Mouse (Mus musculus): ENCODE data around the gene Podxl2. TPM values are rescaled to one million over a fixed set of nuclear protein-coding genes. Genes with fewer than 3 reads are reported as not detected.
A peak's percentile ranks its signal among the peaks of the same experiment; 100 is the strongest.

Gene Podxl2
- polyA plus RNA-seq, 1 experiment from 2014 or later, result 634 TPM

DNA sequence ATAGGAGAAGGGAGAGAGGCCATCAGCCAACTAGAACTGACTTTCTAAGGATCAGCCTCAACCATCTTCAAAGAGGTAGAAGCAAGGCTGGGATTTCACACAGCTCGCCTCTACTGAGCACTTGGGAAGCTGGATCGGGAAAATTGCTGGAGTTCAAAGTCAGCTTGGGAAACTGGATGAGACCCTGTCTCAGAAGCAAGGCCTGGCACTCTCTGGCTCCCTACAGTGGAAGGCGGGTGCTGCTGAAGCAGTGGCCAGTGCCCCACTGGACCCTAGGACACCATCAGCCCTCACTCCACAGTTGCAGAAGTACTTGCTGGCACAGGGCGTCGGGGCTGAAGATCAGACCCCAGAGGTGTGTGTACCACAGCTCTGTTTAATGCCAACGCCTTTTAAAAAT, 17.0 kb downstream of the Podxl2 start:
- H3K27ac ChIP-seq (ENCODE audit: low read depth, low read length), result no peak overlapping the region
- H3K36me3 ChIP-seq (ENCODE audit: control insufficient read depth, insufficient read depth, low read length), result peaks cover 46% of the 10 kb centered on the region; the same call in 1 of the 2 replicates
- no peak overlapping the region for H3K9ac ChIP-seq (replicated peaks; ENCODE audit: low read depth, low read length)
- no peak overlapping the region for H3K4me3 ChIP-seq (ENCODE audit: low read depth, low read length)
- 86% methylated on average over 6 of the region's 6 CpGs for WGBS
- no peak for ATAC-seq (ENCODE audit: low read depth)
- H3K27me3 ChIP-seq (ENCODE audit: control insufficient read depth, insufficient read depth, low read length), result no peaks in the 10 kb centered on the region
- H3K4me1 ChIP-seq (ENCODE audit: control insufficient read depth, insufficient read depth, low read length), result 0 out of 2 replicates have a peak, but pooled peaks cover 3% of the 10 kb centered on the region
- H3K9me3 ChIP-seq (ENCODE audit: control insufficient read depth, low read length), result no peaks in the 10 kb centered on the region
- no peak overlapping the region for H3K4me2 ChIP-seq (ENCODE audit: low read depth, low read length)

GRCm38 (mm10) chr6:88857249-88857648, 17.6 kb downstream of the Podxl2 start:
- Histone ChIP-seq H3K27me3 (ENCODE audit: control insufficient read depth, insufficient read depth, low read length) (no peaks in the 10 kb centered on the region), H3K4me3 (ENCODE audit: low read depth, low read length) (no peak overlapping the region), H3K4me2 (ENCODE audit: low read depth, low read length) (no peak overlapping the region), H3K27ac (ENCODE audit: low read depth, low read length) (no peak overlapping the region), H3K9me3 (ENCODE audit: control insufficient read depth, low read length) (no peaks in the 10 kb centered on the region), H3K9ac (replicated peaks; ENCODE audit: low read depth, low read length) (no peak overlapping the region), H3K4me1 (ENCODE audit: control insufficient read depth, insufficient read depth, low read length) (0 out of 2 replicates have a peak, but pooled peaks cover 3% of the 10 kb centered on the region), H3K36me3 (ENCODE audit: control insufficient read depth, insufficient read depth, low read length) (peaks cover 42% of the 10 kb centered on the region; the same call in 1 of the 2 replicates)
- ATAC-seq (ENCODE audit: low read depth), result no peak
- 38% methylated on average over 9 of the region's 9 CpGs for WGBS

GRCm38 (mm10) chr6:88855636-88856035, 19.2 kb downstream of the Podxl2 start:
- WGBS, result 28% methylated on average over 5 of the region's 5 CpGs
- Histone ChIP-seq H3K27ac (ENCODE audit: low read depth, low read length) (no peak overlapping the region), H3K27me3 (ENCODE audit: control insufficient read depth, insufficient read depth, low read length) (no peaks in the 10 kb centered on the region), H3K36me3 (ENCODE audit: control insufficient read depth, insufficient read depth, low read length) (peaks cover 26% of the 10 kb centered on the region; the same call in 1 of the 2 replicates), H3K4me3 (ENCODE audit: low read depth, low read length) (no peak overlapping the region), H3K9me3 (ENCODE audit: control insufficient read depth, low read length) (no peaks in the 10 kb centered on the region), H3K4me1 (ENCODE audit: control insufficient read depth, insufficient read depth, low read length) (0 out of 2 replicates have a peak, but pooled peaks cover 3% of the 10 kb centered on the region), H3K4me2 (ENCODE audit: low read depth, low read length) (no peak overlapping the region), H3K9ac (replicated peaks; ENCODE audit: low read depth, low read length) (no peak overlapping the region)
- ATAC-seq (ENCODE audit: low read depth), result peak; percentile 30; the same call in 1 of the 2 replicates

DNA sequence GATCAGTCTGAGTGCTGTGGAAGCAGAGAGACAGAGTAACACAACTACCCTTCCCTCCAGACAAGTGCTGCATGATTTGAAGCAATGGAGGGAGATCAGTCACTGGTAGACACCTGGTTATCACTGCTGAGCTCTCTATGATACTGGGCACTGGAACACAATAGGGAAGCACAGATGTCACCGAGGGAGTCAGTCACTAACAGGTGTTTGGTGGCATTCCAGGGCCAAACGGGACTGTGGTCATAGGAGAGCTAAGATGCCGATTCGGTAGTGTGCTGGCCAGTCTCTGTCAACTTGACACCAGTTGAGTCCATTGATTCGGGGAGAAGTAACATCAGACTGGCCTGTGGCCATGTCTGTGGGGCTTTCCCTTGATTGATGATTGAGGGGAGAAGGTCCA, 20.3 kb downstream of the Podxl2 start:
- 75% methylated on average over 5 of the region's 5 CpGs for WGBS
- Histone ChIP-seq H3K9me3 (ENCODE audit: control insufficient read depth, low read length) (no peaks in the 10 kb centered on the region), H3K27me3 (ENCODE audit: control insufficient read depth, insufficient read depth, low read length) (no peaks in the 10 kb centered on the region), H3K4me1 (ENCODE audit: control insufficient read depth, insufficient read depth, low read length) (0 out of 2 replicates have a peak, but pooled peaks cover 3% of the 10 kb centered on the region), H3K4me3 (ENCODE audit: low read depth, low read length) (no peak overlapping the region), H3K9ac (replicated peaks; ENCODE audit: low read depth, low read length) (no peak overlapping the region), H3K27ac (ENCODE audit: low read depth, low read length) (no peak overlapping the region), H3K36me3 (ENCODE audit: control insufficient read depth, insufficient read depth, low read length) (peaks cover 20% of the 10 kb centered on the region; the same call in 1 of the 2 replicates), H3K4me2 (ENCODE audit: low read depth, low read length) (no peak overlapping the region)
- no peak for ATAC-seq (ENCODE audit: low read depth)

DNA sequence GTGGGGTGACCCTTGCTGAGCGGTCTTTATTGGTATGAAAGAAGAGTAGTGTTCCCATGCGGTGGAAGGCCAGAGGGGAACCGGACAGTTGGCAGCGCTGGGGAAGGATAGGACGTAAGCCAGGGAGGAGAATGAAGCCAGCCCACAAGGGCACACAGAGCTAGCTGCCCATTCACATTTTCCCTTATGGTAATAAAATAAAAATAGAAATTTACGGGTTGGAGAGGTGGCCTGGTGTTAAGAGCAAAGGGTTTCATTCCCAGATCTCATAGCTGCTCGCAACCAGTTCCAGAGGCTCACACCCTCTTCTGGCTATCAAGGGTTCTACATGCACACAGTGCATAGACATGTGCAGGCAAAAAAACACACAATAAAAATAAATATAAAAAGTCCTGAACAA, 24.8 kb downstream of the Podxl2 start:
- Histone ChIP-seq H3K4me2 (ENCODE audit: low read depth, low read length) (no peak overlapping the region), H3K27ac (ENCODE audit: low read depth, low read length) (no peak overlapping the region), H3K4me1 (ENCODE audit: control insufficient read depth, insufficient read depth, low read length) (no peaks in the 10 kb centered on the region), H3K9ac (replicated peaks; ENCODE audit: low read depth, low read length) (no peak overlapping the region), H3K36me3 (ENCODE audit: control insufficient read depth, insufficient read depth, low read length) (peaks cover 24% of the 10 kb centered on the region; the same call in 1 of the 2 replicates), H3K4me3 (ENCODE audit: low read depth, low read length) (no peak overlapping the region), H3K27me3 (ENCODE audit: control insufficient read depth, insufficient read depth, low read length) (no peaks in the 10 kb centered on the region), H3K9me3 (ENCODE audit: control insufficient read depth, low read length) (no peaks in the 10 kb centered on the region)
- 86% methylated on average over 7 of the region's 7 CpGs for WGBS
- no peak for ATAC-seq (ENCODE audit: low read depth)

GRCm38 (mm10) chr6:88849270-88849669, 25.6 kb downstream of the Podxl2 start:
- H3K9ac ChIP-seq (replicated peaks; ENCODE audit: low read depth, low read length), result no peak overlapping the region
- no peaks in the 10 kb centered on the region for H3K4me1 ChIP-seq (ENCODE audit: control insufficient read depth, insufficient read depth, low read length)
- WGBS, result 56% methylated on average over 4 of the region's 4 CpGs
- peaks cover 31% of the 10 kb centered on the region; the same call in 1 of the 2 replicates for H3K36me3 ChIP-seq (ENCODE audit: control insufficient read depth, insufficient read depth, low read length)
- no peak overlapping the region for H3K4me2 ChIP-seq (ENCODE audit: low read depth, low read length)
- H3K9me3 ChIP-seq (ENCODE audit: control insufficient read depth, low read length), result no peaks in the 10 kb centered on the region
- no peaks in the 10 kb centered on the region for H3K27me3 ChIP-seq (ENCODE audit: control insufficient read depth, insufficient read depth, low read length)
- no peak overlapping the region for H3K4me3 ChIP-seq (ENCODE audit: low read depth, low read length)
- H3K27ac ChIP-seq (ENCODE audit: low read depth, low read length), result no peak overlapping the region
- ATAC-seq (ENCODE audit: low read depth), result no peak

DNA sequence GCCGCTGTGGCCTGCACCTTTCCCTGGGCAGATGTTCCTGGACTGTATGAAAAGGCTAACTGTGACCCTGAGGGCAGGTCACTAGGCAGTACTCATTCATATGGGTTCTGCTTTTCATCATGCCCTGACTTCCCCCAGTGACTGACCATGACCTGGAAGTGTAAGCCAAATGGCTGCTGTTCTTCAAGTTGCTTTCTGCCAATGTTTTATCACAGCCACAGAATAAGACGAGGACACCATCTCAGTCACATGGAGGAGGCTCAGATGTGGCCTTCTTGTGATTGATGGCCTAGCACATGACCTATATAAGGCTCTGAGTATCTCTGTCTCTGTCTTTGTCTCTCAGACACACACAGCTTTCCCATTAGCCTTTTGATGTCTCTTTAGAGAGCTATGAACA, 27.3 kb downstream of the Podxl2 start:
- peaks cover 5% of the 10 kb centered on the region; the same call in 1 of the 2 replicates for H3K4me1 ChIP-seq (ENCODE audit: control insufficient read depth, insufficient read depth, low read length)
- ATAC-seq (ENCODE audit: low read depth), result no peak
- no peak overlapping the region for H3K27ac ChIP-seq (ENCODE audit: low read depth, low read length)
- no peak overlapping the region for H3K4me2 ChIP-seq (ENCODE audit: low read depth, low read length)
- peaks cover 32% of the 10 kb centered on the region; the same call in 1 of the 2 replicates for H3K36me3 ChIP-seq (ENCODE audit: control insufficient read depth, insufficient read depth, low read length)
- H3K9ac ChIP-seq (replicated peaks; ENCODE audit: low read depth, low read length), result no peak overlapping the region
- WGBS, result 46% methylated on average over 2 of the region's 2 CpGs
- no peaks in the 10 kb centered on the region for H3K27me3 ChIP-seq (ENCODE audit: control insufficient read depth, insufficient read depth, low read length)
- no peaks in the 10 kb centered on the region for H3K9me3 ChIP-seq (ENCODE audit: control insufficient read depth, low read length)
- no peak overlapping the region for H3K4me3 ChIP-seq (ENCODE audit: low read depth, low read length)

GRCm38 (mm10) chr6:88844901-88845565, 29.8 kb downstream of the Podxl2 start:
- H3K36me3 ChIP-seq (ENCODE audit: control insufficient read depth, insufficient read depth, low read length), result peaks cover 32% of the 10 kb centered on the region; the same call in 1 of the 2 replicates
- H3K27ac ChIP-seq (ENCODE audit: low read depth, low read length), result no peak overlapping the region
- 90% methylated on average over 7 of the region's 7 CpGs for WGBS
- H3K4me1 ChIP-seq (ENCODE audit: control insufficient read depth, insufficient read depth, low read length), result peaks cover 16% of the 10 kb centered on the region
- no peaks in the 10 kb centered on the region for H3K27me3 ChIP-seq (ENCODE audit: control insufficient read depth, insufficient read depth, low read length)
- H3K9ac ChIP-seq (replicated peaks; ENCODE audit: low read depth, low read length), result no peak overlapping the region
- H3K4me2 ChIP-seq (ENCODE audit: low read depth, low read length), result no peak overlapping the region
- H3K9me3 ChIP-seq (ENCODE audit: control insufficient read depth, low read length), result no peaks in the 10 kb centered on the region
- H3K4me3 ChIP-seq (ENCODE audit: low read depth, low read length), result no peak overlapping the region
- ATAC-seq (ENCODE audit: low read depth), result no peak

Measured in neural tube, embryonic 14.5 days (tissue).